Mouse (Mus musculus) heart, embryonic 14.5 days (tissue): ENCODE results near the gene B3gnt3. TPM values are rescaled to one million over a fixed set of nuclear protein-coding genes. Genes with fewer than 3 reads are reported as not detected.
A peak's percentile ranks its signal among the peaks of the same experiment; 100 is the strongest.

Source experiments
- ATAC-seq: fragments of 200-750 bp; cut with Nextera tagmentation; 2 replicates; pipeline ENCODE4 v1.8.0; 2017; ENCODE audit warnings: low read depth, moderate TSS enrichment; ENCODE audit not compliant: insufficient number of reproducible peaks, insufficient read depth, low FRiP score
- H3K27ac ChIP-seq, 2 experiments: fragments of 200-500 bp in 1 of 2; fragments of 300-500 bp in 1 of 2; sonication (generic) in 1 of 2; replicated peaks in 1 of 2; 2 replicates each; pipeline ENCODE4 v1.5.1; 2012 to 2014; ENCODE audit warnings: low read depth in 2 of 2, low read length in 2 of 2, control low read depth in 1 of 2, mild to moderate bottlenecking in 1 of 2, mixed read lengths in 1 of 2; ENCODE audit not compliant: control insufficient read depth in 1 of 2, insufficient read depth in 1 of 2
- H3K27me3 ChIP-seq: fragments of 300-500 bp; sonication (generic); 2 replicates; pipeline ENCODE4 v1.6.1; 2014; ENCODE audit warnings: mild to moderate bottlenecking, low read length, control low read depth; ENCODE audit not compliant: control insufficient read depth, insufficient read depth
- H3K36me3 ChIP-seq: fragments of 300-500 bp; sonication (generic); 2 replicates; pipeline ENCODE4 v1.6.1; 2014; ENCODE audit warnings: mild to moderate bottlenecking, control low read depth, low read length, mixed read lengths; ENCODE audit not compliant: control insufficient read depth, insufficient read depth
- H3K4me1 ChIP-seq, 2 experiments: fragments of 200-500 bp in 1 of 2; fragments of 300-500 bp in 1 of 2; sonication (generic) in 1 of 2; 2 replicates each; pipeline ENCODE4 v1.6.1; 2012 to 2014; ENCODE audit warnings: low read length in 2 of 2, control low read depth in 1 of 2, mixed read lengths in 1 of 2; ENCODE audit not compliant: control insufficient read depth in 2 of 2, insufficient read depth in 2 of 2
- H3K4me2 ChIP-seq: fragments of 300-500 bp; sonication (generic); 2 replicates; pipeline ENCODE4 v1.6.1; 2014; ENCODE audit warnings: mild to moderate bottlenecking, low read length
- H3K4me3 ChIP-seq, 2 experiments: fragments of 200-500 bp in 1 of 2; fragments of 300-500 bp in 1 of 2; sonication (generic) in 1 of 2; 2 replicates each; pipeline ENCODE4 v1.5.1; 2012 to 2014; ENCODE audit warnings: low read length in 2 of 2, mild to moderate bottlenecking in 2 of 2, control low read depth in 1 of 2, low read depth in 1 of 2, moderate library complexity in 1 of 2; ENCODE audit not compliant: control insufficient read depth in 1 of 2, insufficient read depth in 1 of 2
- H3K9ac ChIP-seq: fragments of 300-500 bp; sonication (generic); 2 replicates; pipeline ENCODE4 v1.6.1; 2014; ENCODE audit warnings: mild to moderate bottlenecking, low read length
- H3K9me3 ChIP-seq: fragments of 300-500 bp; sonication (generic); 2 replicates; pipeline ENCODE4 v1.6.1; 2016; ENCODE audit warnings: low read length, control low read depth; ENCODE audit not compliant: control insufficient read depth
- WGBS: fragments of 180-500 bp; shearing (Covaris S2); extraction: QIAGEN DNeasy Blood & Tissue Kit; methylation state at CpG from one replicate; pipeline ENCODE4 v1.1.7; 2014; 5-methylcytosine and 5-hydroxymethylcytosine counted together
- polyA plus RNA-seq: library from polyadenylated mRNA; unstranded; fragments of >200 nt; fragmentation: Nextera tagmentation; extraction: Ambion mirVana; gene quantifications from 2 replicates; pipeline ENCODE4 v1.2.1, GENCODE M21; 2014

B3gnt3 gene
- polyA plus RNA-seq, 1 experiment from 2014 or later: 3.1 TPM

DNA sequence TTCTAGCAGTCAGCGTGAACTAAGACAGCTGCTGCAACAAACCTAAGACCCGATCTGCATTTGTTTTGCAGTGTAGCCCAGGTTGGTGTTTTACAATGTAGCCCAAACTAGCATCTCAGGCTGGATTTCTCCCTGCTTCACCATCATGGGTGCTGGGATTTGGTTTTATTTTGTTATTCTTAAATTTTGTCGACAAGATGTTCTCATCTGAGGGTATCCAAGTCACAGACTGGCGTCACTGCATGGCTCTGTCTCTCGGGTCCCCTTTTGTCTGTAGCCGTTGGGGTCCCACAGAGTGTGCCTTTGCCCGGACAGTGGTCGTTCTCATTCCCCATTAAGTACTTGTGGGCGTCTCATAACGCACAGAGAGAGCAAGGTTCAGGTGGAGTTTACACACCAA lies 16.9 kb downstream of the B3gnt3 start:
- Histone ChIP-seq H3K36me3 (no peaks in the 10 kb centered on the region), H3K4me1 (peaks cover 15 to 19% of the 10 kb centered on the region in 2 experiments), H3K4me3 (no peak overlapping the region), H3K9ac (no peak overlapping the region), H3K27ac (no peak overlapping the region), H3K9me3 (no peaks in the 10 kb centered on the region), H3K27me3 (peaks cover 99% of the 10 kb centered on the region), H3K4me2 (no peak overlapping the region)
- 35% methylated on average over 10 of the region's 10 CpGs for WGBS
- no peak for ATAC-seq

DNA sequence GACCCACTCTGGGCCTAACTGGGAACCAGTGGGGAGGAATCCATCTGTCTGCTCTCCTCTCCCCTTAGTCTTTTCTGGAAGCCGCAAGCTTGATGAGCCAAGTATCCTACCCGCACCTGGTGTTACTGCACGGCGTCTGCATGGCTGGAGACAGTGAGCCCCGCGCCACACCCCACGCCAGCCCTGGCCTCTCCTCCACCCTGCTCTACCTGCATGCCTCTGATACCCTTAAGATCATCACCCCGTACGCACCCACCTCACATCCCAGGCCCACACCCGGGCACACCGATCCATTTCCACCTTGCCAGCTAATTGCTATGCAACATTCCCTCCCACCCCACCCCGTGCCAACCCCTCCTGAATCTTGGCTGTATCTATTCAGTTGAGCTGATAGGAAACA lies 18.8 kb downstream of the B3gnt3 start:
- WGBS: 77% methylated on average over 12 of the region's 12 CpGs
- ATAC-seq: no peak
- no peaks in the 10 kb centered on the region for H3K36me3 ChIP-seq
- peaks cover 95% of the 10 kb centered on the region for H3K27me3 ChIP-seq
- no peak overlapping the region for H3K4me2 ChIP-seq
- no peak overlapping the region for H3K4me3 ChIP-seq
- H3K9ac ChIP-seq: no peak overlapping the region
- no peak overlapping the region for H3K27ac ChIP-seq
- H3K9me3 ChIP-seq: no peaks in the 10 kb centered on the region
- H3K4me1 ChIP-seq: peaks cover 20 to 27% of the 10 kb centered on the region in 2 experiments

DNA sequence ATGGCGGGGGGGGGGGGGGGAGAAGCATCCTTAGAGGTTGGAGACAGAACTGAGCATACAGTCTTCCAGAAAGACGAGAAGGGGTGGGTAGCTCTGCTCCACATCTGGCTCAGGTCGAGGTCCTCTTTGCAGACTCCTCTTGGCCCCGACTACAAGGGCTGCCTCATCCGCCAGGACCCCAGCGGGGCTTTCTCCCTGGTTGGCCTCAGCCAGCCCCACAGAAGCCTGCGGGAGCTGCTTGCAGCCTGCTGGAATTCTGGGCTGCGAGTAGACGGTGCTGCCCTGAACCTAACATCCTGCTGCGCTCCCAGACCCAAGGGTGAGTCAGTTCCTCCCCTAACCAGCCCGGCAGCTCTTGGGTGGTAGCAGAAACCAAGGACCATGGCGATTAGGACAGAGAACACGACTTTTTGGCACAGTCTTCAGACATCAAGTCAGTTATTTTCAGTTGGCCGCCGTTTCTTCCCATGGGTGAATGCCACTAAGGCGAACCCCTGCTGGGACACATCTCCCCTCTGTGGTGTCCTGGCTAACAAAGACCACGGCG lies 20.1 kb downstream of the B3gnt3 start:
- peaks cover 81% of the 10 kb centered on the region for H3K27me3 ChIP-seq
- no peaks in the 10 kb centered on the region for H3K36me3 ChIP-seq
- WGBS: 19% methylated on average over 18 of the region's 18 CpGs
- ATAC-seq: no peak
- H3K4me3 ChIP-seq: no peak overlapping the region
- H3K4me2 ChIP-seq: no peak overlapping the region
- no peak overlapping the region for H3K27ac ChIP-seq
- no peak overlapping the region for H3K9ac ChIP-seq
- H3K4me1 ChIP-seq: peaks cover 17 to 26% of the 10 kb centered on the region in 2 experiments
- no peaks in the 10 kb centered on the region for H3K9me3 ChIP-seq

DNA sequence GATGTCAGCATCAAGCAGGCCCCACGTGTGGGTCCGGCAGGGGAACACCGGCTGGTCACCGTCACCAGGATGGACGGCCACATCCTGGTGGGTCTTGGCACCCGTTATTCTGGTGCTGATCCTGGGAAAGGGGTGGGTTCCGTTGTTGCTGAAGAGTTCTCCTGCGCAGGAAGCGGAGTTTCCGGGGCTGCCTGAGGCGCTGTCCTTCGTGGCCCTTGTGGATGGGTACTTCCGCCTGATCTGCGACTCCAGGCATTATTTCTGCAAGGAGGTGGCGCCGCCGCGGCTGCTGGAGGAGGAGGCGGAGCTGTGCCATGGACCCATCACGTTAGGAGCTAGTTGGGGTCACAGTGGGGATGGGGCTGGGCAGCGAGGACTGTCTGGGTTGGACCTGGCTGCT lies 21.1 kb downstream of the B3gnt3 start:
- WGBS: 17% methylated on average over 21 of the region's 21 CpGs
- H3K9ac ChIP-seq: no peak overlapping the region
- H3K27ac ChIP-seq: no peak overlapping the region
- no peak for ATAC-seq
- H3K27me3 ChIP-seq: peaks cover 72% of the 10 kb centered on the region
- no peaks in the 10 kb centered on the region for H3K36me3 ChIP-seq
- no peak overlapping the region for H3K4me2 ChIP-seq
- H3K4me3 ChIP-seq: no peak overlapping the region
- peaks cover 10 to 24% of the 10 kb centered on the region in 2 experiments; a peak in 3 of 4 replicates for H3K4me1 ChIP-seq
- no peaks in the 10 kb centered on the region for H3K9me3 ChIP-seq

DNA sequence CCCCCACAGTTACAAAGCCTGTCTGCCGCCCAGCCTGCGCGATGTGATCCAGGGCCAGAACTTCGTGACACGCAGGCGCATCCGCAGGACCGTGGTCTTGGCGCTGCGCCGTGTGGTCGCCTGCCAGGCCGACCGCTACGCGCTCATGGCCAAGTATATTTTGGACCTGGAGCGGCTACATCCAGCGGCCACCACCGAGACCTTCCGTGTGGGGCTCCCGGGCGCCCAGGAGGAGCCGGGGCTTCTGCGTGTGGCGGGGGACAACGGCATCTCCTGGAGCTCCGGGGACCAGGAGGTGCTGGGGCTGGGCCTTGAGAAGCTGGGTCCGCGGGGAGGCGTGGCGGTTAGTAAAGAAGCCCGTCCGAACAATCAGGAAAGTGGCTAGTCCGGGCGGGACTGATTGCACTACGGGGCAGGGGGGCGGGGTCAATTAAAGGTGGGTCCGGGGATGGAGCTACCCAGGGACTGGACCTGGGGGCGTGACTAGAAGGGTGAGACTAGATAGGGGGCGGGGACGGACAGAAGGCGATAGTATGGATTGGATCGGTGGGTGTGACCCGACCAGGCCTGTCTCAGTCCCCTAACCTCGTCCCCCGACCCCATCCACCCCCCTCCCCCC lies 21.9 kb downstream of the B3gnt3 start:
- H3K27ac ChIP-seq: no peak overlapping the region
- no peaks in the 10 kb centered on the region for H3K9me3 ChIP-seq
- H3K4me2 ChIP-seq: peak overlapping the region; percentile 71
- peaks cover 10 to 27% of the 10 kb centered on the region in 2 experiments; a peak in 3 of 4 replicates for H3K4me1 ChIP-seq
- H3K4me3 ChIP-seq: peak overlapping the region; percentile 33 to 35
- ATAC-seq: no peak
- H3K36me3 ChIP-seq: no peaks in the 10 kb centered on the region
- peak overlapping the region; percentile 55; the same call in 1 of the 2 replicates for H3K9ac ChIP-seq
- H3K27me3 ChIP-seq: peaks cover 64% of the 10 kb centered on the region
- WGBS: 11% methylated on average over 46 of the region's 46 CpGs

DNA sequence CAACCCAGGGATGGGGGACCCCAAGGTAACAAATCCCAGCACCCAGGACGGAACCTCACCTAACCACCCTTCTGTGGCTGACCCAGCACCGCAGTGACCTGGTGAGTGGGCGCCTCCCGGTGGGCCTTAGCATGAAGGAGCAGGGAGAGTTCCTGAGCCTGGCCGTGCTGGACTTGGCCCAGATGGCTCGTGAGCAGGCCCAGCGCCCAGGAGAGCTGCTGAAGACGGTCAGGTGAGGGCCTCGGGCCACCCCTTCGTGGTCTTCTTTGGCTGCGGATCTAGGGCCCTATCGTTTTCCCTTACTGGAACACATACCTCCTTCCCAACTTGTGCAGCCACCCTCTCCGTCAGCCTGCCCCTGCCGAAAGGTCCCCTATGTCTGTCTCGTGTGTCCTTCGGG lies 22.5 kb downstream of the B3gnt3 start:
- no peak for ATAC-seq
- peaks cover 10 to 27% of the 10 kb centered on the region in 2 experiments; a peak in 3 of 4 replicates for H3K4me1 ChIP-seq
- H3K9me3 ChIP-seq: no peaks in the 10 kb centered on the region
- peaks cover 58% of the 10 kb centered on the region for H3K27me3 ChIP-seq
- H3K4me2 ChIP-seq: peak overlapping the region; percentile 71
- peak overlapping the region; percentile 55; the same call in 1 of the 2 replicates for H3K9ac ChIP-seq
- peak overlapping the region; percentile 33 to 35 for H3K4me3 ChIP-seq
- H3K27ac ChIP-seq: no peak overlapping the region
- H3K36me3 ChIP-seq: no peaks in the 10 kb centered on the region
- 24% methylated on average over 16 of the region's 16 CpGs for WGBS

DNA sequence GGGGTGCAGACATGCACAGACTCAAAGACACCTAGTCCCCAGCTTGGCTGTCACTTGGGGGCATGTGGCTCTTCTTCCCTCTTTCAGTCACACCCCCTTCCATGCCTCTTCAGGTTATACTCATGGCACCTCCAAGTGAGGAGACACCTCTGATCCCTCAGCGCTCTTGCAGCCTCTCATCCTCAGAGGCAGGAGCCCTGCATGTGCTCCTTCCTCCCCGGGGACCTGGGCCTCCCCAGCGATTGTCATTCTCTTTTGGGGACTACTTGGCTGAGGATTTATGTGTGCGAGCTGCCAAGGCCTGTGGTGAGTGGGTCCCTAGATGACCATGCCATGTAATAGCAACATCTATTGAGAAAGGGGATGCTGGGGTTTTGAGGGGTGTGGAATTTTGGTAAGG lies 23.4 kb downstream of the B3gnt3 start:
- Histone ChIP-seq H3K36me3 (no peaks in the 10 kb centered on the region), H3K4me3 (no peak overlapping the region), H3K9ac (no peak overlapping the region), H3K27me3 (peaks cover 49% of the 10 kb centered on the region), H3K27ac (no peak overlapping the region), H3K4me1 (peaks cover 10 to 27% of the 10 kb centered on the region in 2 experiments; a peak in 3 of 4 replicates), H3K4me2 (peak overlapping the region; percentile 80; the same call in 1 of the 2 replicates), H3K9me3 (no peaks in the 10 kb centered on the region)
- 54% methylated on average over 4 of the region's 4 CpGs for WGBS
- ATAC-seq: no peak
